Mouse (Mus musculus) left cerebral cortex, adult 2 months (tissue): ENCODE data around the gene Tbc1d9. TPM values are rescaled to one million over a fixed set of nuclear protein-coding genes. Genes with fewer than 3 reads are reported as not detected.

Source experiments
- DNase-seq, 2 experiments: peaks; one replicate each; pipeline ENCODE4 v3.0.0; 2021 to 2022; ENCODE audit warnings: low spot score in 2 of 2, mixed read lengths in 1 of 2; ENCODE audit errors: extremely low spot score in 1 of 2
- H3K27ac ChIP-seq: fragments of 200-600 bp; 2 replicates; pipeline ENCODE4 v1.8.1; 2022
- H3K4me3 ChIP-seq: fragments of 200-600 bp; 2 replicates; pipeline ENCODE4 v1.8.1; 2022
- CTCF ChIP-seq: fragments of 200-600 bp; IDR thresholded peaks from 2 replicates; pipeline ENCODE4 v1.8.1; 2022; ENCODE audit warnings: antibody characterized with exemption, mild to moderate bottlenecking, moderate library complexity
- intact Hi-C: fragments of 180-260 bp; cut with DNase I; formaldehyde crosslinking; loops from one replicate; pipeline ENCODE4 v1.15.1; 2025
- total RNA-seq, 2 experiments: library from RNA; stranded (reverse); gene quantifications; 2 replicates each; pipeline ENCODE4 v1.2.3; 2021

Tbc1d9 gene
- total RNA-seq, 2 experiments from 2014 or later: 99.1 to 102 TPM

DNA sequence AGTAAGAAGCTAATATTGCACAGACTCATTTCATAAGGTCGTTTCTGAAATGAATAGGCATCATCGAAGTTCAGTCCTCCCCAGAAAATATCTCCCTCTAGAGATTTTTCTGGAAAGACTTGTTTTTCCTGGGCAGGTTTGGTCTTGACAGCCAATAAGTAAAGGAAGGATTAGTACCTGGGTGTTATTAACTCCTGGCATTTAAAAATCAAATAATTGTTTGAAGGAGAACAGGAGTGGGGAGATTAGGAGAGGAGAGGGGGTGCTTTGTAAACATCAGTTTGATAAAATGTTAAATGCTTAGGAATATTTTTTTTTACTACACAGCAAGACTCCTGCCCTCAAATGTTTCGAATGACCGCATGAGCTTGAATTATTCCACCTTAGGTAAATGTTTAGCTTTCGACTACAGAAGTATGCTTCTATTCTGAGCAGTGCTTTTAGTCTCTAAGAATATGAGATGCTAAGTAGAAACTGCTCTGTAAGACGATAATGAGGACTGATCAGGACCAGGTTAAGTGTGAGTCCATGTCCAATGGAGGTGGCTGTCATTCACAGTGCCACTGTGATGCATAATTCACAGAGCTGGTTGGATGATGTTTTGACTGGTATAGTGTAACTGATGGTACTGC is 16.8 kb downstream of the Tbc1d9 start:
- TF ChIP-seq CTCF: no peak
- intact Hi-C loops: no loop called here
- no peak overlapping the region for H3K27ac ChIP-seq
- no peak for DNase-seq
- no peak overlapping the region for H3K4me3 ChIP-seq

DNA sequence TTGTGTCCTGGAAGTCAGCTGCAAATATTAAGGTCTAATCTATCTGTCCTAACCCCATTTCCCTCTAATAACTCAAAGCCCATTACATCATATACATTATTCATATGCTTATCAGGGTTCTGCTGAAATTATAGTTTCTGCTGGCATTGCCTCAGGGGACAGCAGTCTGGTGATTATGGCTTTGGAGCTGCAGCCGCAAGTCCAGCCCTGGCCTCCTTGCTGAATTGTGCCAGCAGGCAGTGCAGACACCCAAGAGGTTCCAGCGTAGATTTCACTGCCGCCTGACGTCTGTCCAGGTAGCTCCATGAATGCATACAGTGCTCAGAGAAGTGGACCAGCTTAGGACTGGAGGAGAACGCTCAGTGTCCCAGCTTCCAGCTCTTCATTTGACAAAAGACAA is 17.6 kb downstream of the Tbc1d9 start:
- Histone ChIP-seq H3K4me3 (no peak overlapping the region), H3K27ac (no peak overlapping the region)
- DNase-seq: no peak
- intact Hi-C loops: no loop called here
- TF ChIP-seq CTCF: no peak

DNA sequence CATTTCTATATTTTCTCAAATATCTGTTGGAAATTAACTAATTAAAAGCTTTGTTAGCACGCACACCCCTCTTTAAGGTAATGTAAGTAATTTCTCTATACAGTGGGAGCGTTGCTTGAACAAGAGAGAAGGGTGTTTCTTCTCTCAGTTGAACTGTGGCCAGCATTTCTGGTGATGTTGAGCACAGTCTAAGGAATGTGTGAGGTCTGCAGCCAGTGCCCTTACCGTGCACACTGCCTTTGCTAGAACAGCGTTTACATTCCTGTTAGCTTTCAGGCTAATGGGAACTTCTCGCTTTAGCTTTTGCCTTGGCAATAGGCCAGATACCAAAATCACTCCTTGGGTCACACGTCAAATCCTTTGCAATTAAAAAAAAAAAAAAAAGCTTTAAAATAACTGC is 21.2 kb downstream of the Tbc1d9 start:
- no peak for DNase-seq
- no peak for TF ChIP-seq CTCF
- intact Hi-C loops: no loop called here
- Histone ChIP-seq H3K4me3 (no peak overlapping the region), H3K27ac (no peak overlapping the region)

DNA sequence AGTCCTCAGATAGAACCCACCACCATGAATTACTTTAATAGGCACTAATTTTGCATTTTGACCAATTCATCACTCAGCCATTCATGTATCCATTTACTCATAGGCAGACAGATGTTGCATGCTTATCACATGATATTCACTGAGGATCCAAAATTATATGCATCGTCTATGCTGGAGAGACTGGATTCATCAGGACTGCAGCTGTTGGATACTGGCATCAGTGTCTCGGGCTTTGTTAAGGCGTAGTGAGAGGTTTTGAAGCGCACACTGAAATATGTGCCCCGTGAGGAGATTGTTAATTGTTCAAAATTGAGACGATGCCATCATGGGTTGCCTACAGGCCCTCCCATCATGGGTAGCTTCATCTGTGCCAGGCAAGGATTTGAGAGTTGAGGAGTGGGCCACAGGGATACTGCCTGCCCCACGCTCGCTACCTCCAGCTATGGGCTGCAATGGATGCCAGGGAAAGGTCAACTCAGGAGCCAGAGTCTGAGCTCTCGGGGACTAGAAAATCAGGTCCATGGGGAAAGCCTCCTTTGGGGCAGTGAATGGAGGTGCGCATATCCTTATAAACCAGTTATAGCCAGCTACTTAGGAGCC is 22.3 kb downstream of the Tbc1d9 start:
- no peak for TF ChIP-seq CTCF
- Histone ChIP-seq H3K4me3 (no peak overlapping the region), H3K27ac (no peak overlapping the region)
- DNase-seq: no peak
- intact Hi-C loops: no loop called here

DNA sequence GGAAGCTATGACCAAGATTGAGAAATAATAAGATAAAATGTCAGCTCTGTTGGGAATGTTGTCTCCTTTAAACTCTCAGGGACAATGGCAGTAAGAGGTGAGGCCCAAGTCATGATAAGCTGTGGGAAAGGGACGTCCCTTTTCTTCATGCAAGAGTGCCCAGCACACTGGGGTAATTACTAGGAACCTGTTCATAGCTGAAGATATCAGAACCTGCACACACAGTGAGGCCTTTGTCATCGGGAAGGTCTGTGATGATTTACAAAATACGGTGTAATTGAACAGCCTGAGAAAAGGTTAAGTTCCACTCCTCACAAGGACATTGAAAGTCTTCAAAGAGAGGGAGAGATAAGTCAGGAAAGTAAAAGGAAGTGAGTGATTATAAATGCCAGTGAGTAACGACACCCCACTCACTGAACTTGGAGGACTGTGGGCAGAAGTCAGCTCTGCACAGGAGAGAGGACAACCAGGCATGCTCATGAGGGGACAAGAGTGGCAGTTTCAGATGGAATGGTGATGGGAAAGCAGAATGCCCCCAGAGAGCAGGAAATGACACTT is 24.5 kb downstream of the Tbc1d9 start:
- DNase-seq: no peak
- no peak for TF ChIP-seq CTCF
- Histone ChIP-seq H3K27ac (no peak overlapping the region), H3K4me3 (no peak overlapping the region)
- intact Hi-C loops: no loop called here

DNA sequence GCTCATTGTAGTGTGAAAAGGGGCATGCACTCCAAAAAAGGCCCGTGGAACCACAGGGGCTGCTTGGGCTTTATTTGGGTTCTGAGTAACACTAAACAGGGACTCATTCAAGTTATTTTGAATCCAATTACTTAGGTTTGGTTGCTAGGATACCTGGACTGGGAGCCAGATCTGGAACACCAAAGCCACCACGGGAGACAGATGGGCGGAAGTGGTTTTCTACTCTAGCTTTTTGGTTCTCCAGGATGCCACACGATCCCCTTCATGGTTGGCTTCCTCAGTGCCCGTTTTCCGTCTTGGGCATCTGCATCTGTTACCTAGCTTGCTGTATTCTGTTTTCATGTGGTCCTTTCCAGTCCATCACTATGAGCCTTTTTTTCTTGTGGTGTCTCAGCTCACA is 30.9 kb downstream of the Tbc1d9 start:
- Histone ChIP-seq H3K4me3 (no peak overlapping the region), H3K27ac (no peak overlapping the region; the same call in 1 of the 2 replicates)
- intact Hi-C loops: no loop called here
- peak; percentile 27 to 44 for DNase-seq
- no peak for TF ChIP-seq CTCF

DNA sequence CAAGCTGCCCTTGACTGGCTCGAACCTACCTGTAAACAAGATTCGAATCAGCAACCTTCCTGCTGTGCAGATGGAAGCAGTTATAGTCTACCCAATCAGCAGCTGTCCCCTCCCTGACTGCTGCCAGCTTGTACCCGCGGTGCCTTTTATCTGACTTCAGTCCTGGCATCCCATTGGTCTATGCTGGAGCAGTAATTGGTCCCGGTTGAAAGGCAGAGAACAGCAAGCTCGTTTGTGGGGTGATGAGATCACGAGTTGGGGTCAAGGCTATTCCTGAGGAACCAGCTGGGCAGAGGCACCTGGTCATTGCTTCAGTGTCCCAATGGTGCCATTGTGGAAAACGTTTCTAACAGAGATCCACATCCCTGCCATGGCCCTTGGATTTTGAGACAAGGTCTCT is 34.6 kb downstream of the Tbc1d9 start:
- intact Hi-C loops: no loop called here
- no peak overlapping the region for H3K4me3 ChIP-seq
- no peak for TF ChIP-seq CTCF
- H3K27ac ChIP-seq: no peak overlapping the region; the same call in 1 of the 2 replicates
- DNase-seq: no peak

DNA sequence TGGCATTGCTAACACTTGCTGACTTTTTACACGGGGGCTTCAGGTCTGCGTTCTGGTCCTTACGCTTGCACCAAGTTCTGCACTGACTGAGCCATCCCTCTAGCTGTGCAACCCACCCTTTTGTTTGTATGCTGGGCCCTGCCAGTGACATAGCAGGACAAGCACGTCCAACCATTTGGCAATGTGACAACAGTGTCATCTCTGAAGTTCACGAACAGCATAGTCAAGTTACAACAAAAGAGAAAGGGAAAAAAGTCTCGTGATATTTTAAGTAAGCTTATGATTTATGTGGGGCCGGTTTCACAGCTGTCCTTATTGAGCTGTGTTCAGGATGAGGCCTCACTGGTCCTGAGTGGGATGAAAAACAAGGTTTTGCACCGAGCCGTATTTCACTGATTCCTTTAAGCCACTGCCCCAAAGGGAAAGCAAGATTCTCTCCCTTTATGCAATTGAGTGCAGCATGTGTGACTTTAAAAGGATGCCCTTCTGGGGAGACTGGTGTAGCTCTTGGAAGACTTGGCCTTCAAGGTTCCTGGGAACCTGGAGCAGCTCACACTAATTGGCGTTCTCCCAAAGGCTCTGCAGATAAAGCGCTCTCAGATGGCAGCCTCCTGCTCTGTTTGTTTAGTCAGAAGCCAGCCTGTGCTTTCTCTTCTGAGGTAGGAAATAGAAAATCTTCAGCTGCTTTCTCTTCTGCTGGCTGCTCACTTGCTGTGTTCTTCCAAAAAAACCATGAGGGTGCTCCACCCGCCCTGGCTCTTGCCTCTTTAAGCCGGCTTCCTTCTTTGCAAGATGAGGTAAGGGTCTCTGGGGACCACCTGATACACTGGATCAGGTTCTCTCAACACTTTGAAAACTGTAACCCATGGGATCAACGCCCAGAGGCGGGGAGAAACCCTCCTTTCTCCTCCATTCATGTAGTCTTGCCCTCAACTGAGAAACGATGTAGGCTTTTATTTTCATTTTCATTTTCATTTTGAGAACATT is 35.3 kb downstream of the Tbc1d9 start:
- Histone ChIP-seq H3K27ac (peak overlapping the region; percentile 47), H3K4me3 (0 out of 2 replicates have a peak overlapping the region, but pooled peaks have one; percentile 5)
- no peak for TF ChIP-seq CTCF
- peak; percentile 20 to 27 for DNase-seq
- intact Hi-C loops: no loop called here

DNA sequence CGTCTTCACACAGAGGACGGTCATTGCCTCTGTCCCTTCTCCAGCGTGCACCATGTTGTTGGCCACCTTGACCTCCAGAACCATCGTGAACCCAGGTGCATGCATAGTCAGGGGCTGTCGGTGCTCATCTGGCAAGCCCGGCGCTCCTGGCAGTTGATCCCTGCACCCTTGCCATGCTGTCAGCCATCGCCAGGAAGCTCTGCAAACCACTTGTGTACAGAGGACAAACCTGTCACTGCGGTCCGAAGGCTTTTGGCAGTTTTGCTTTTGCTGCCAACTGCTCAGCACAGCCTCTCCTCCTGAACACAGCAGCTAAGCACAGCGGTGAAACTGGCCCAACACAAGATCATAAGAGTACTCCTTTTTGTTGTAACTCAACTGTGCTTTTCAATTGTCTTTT is 37.8 kb downstream of the Tbc1d9 start:
- H3K4me3 ChIP-seq: no peak overlapping the region
- TF ChIP-seq CTCF: no peak
- no peak for DNase-seq
- intact Hi-C loops: no loop called here
- no peak overlapping the region for H3K27ac ChIP-seq

DNA sequence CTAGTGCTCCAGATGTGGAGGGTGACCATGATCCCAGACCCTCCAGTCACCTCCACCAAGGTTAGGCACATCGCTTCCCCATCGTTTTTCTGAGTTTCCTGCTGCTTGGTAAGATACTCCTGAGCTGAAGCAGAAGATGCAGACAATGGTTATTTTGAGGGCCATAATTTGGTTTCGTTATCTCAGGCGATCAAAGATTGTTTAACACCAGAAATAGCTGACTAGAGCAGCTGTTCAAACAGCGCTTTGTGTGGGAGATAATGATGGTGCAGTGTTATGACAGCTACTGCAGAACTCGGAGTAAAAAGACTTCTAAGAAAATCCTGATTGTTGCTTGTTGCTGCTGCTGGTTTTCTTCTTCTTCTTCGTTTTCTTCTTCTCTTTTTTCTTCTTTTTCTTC is 40.8 kb downstream of the Tbc1d9 start:
- peak; percentile 21 for TF ChIP-seq CTCF
- Histone ChIP-seq H3K4me3 (no peak overlapping the region), H3K27ac (no peak overlapping the region; the same call in 1 of the 2 replicates)
- no peak for DNase-seq
- intact Hi-C loops: loop anchor here (2.0 kb wide), 1 partner anchor 39 kb away; the partner anchor contains the start of gene Gm10645

DNA sequence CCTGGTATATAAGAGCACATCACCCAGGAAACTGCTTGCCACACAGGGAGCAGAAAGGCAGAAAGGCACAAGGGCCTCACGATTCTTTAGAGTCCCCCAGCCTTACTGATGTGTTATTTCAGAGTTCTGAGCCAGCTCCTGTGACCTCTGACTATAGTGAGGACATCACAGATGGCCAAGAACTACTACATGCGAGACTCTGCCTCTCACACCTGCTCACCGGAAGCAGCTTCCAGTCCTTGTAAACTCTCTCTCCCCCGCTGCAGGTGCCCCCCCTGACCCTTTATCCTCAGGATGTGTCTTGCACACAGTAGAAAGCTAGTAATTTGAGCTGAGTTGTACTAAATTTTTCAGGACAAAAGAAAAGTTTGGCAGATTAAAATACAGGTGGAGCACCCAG is 44.4 kb downstream of the Tbc1d9 start:
- no peak overlapping the region for H3K27ac ChIP-seq
- TF ChIP-seq CTCF: no peak
- intact Hi-C loops: no loop called here
- no peak overlapping the region for H3K4me3 ChIP-seq
- no peak for DNase-seq

DNA sequence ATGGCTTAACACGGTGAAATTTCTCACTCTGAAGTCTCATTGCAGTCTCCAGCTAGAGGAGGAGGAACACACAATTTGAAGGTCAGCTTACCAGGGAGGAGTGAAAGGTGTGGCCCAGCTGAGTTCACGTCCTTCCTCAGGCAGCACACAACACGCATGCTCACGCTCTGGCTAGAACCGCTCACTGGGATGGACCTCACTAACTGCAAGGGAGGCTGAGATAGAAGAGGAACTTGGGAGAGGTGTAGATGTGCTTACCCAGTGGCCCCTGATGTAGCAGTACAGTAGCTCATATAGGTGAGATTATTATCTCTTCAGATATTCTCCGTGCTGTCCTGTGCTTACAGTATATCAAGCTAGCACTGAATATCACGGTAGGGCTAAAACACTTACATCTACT is 45.5 kb downstream of the Tbc1d9 start:
- H3K4me3 ChIP-seq: no peak overlapping the region
- no peak for TF ChIP-seq CTCF
- DNase-seq: no peak
- intact Hi-C loops: no loop called here
- no peak overlapping the region for H3K27ac ChIP-seq
